Mouse (Mus musculus) heart, adult 18-20 months (tissue): ENCODE data around the gene Hist1h2bh. TPM values are rescaled to one million over a fixed set of nuclear protein-coding genes. Genes with fewer than 3 reads are reported as not detected.
"Not testable (repeated sequence)": the region's sequence is repeated elsewhere in the genome, so short reads cannot be mapped to it uniquely, and the experiment has no call there.

Source experiments
- DNase-seq, 2 experiments: peaks; one replicate each; pipeline ENCODE4 v3.0.0; 2021 to 2022; ENCODE audit warnings: mixed read lengths in 1 of 2
- total RNA-seq, 2 experiments: library from RNA; stranded (reverse); gene quantifications; 2 replicates each; pipeline ENCODE4 v1.2.3; 2021

Gene Hist1h2bh
- total RNA-seq, 2 experiments from 2014 or later, result 1.1 to 1.5 TPM

GRCm38 (mm10) chr13:23551931-23552914 lies 9.0 kb upstream of the Hist1h2bh start:
- no peak for DNase-seq

- peak; percentile 85 to 90 for DNase-seq
Measured at GRCm38 (mm10) chr13:23551146-23551834, 8.1 kb upstream of the Hist1h2bh start, which contains the start of gene Hist1h4f. Gene Hist1h4f, minus strand, starts transcription at chr13:23551648.

- no peak for DNase-seq
Measured at GRCm38 (mm10) chr13:23550761-23551145, 7.6 kb upstream of the Hist1h2bh start.

- no peak for DNase-seq
Measured at GRCm38 (mm10) chr13:23546694-23547093, 3.5 kb upstream of the Hist1h2bh start.

- not testable (repeated sequence) for DNase-seq
Measured at GRCm38 (mm10) chr13:23544787-23545120, 1.6 kb upstream of the Hist1h2bh start.

GRCm38 (mm10) chr13:23543965-23544786 lies 984 bp upstream of the Hist1h2bh start, which contains the start of gene Hist1h3f:
Gene Hist1h3f, plus strand, starts transcription at chr13:23544052.
- DNase-seq, result peak; percentile 89 to 90

- not testable (repeated sequence) for DNase-seq
Measured at GRCm38 (mm10) chr13:23542225-23542980, 789 bp downstream of the Hist1h2bh start.

- DNase-seq, result no peak
Measured at GRCm38 (mm10) chr13:23541497-23541896, 1.7 kb downstream of the Hist1h2bh start.

- DNase-seq, result not testable (repeated sequence)
Measured at GRCm38 (mm10) chr13:23539821-23540220, 3.4 kb downstream of the Hist1h2bh start.

GRCm38 (mm10) chr13:23538249-23538648 lies 4.9 kb downstream of the Hist1h2bh start:
- no peak for DNase-seq

GRCm38 (mm10) chr13:23537006-23537710 lies 6.0 kb downstream of the Hist1h2bh start:
- DNase-seq, result no peak

- DNase-seq, result no peak
Measured at GRCm38 (mm10) chr13:23536076-23536822, 6.9 kb downstream of the Hist1h2bh start.

- peak; percentile 89 to 94 for DNase-seq
Measured at GRCm38 (mm10) chr13:23535137-23536075, 7.8 kb downstream of the Hist1h2bh start, which contains the start of gene Hist1h3g. Gene Hist1h3g, plus strand, starts transcription at chr13:23535422.

- peak in 1 of 2 experiments; percentile 20 for DNase-seq
Measured at GRCm38 (mm10) chr13:23534368-23535131, 8.6 kb downstream of the Hist1h2bh start.

- DNase-seq, result peak; percentile 50 to 59
Measured at GRCm38 (mm10) chr13:23533560-23534367, 9.4 kb downstream of the Hist1h2bh start, which contains the start of gene Hist1h2af. Gene Hist1h2af, plus strand, starts transcription at chr13:23533906.

- no peak for DNase-seq
Measured at GRCm38 (mm10) chr13:23532262-23533075, 10.7 kb downstream of the Hist1h2bh start.
